Mouse (Mus musculus): ENCODE measurements at regions not wholly inside any gene's neighbourhood (a gene's known extent, or its start where the extent isn't known, plus 50 kb on each side); places are given as distances from the start of the nearest gene placed in this dataset. TPM values are rescaled to one million over a fixed set of nuclear protein-coding genes. Genes with fewer than 3 reads are reported as not detected.
"Not testable (repeated sequence)": the region's sequence is repeated elsewhere in the genome, so short reads cannot be mapped to it uniquely, and the experiment has no call there.

GRCm38 (mm10) chr12:37014401-37014800 is 93.9 kb upstream of the Meox2 start:
- H3K9ac ChIP-seq (ENCODE audit: low read length), result no peak overlapping the region
- no peaks in the 10 kb centered on the region for H3K36me3 ChIP-seq (ENCODE audit: control insufficient read depth, insufficient read depth, low read length)
- no peaks in the 10 kb centered on the region for H3K9me3 ChIP-seq (ENCODE audit: control insufficient read depth, low read length)
- no peak overlapping the region for H3K4me3 ChIP-seq (ENCODE audit: low read depth, low read length)
- DNase-seq (ENCODE audit: low spot score), result no peak
- H3K27me3 ChIP-seq (ENCODE audit: control insufficient read depth, insufficient read depth, low read length), result no peaks in the 10 kb centered on the region
- no peak for ATAC-seq (ENCODE audit: insufficient number of reproducible peaks, low FRiP score, low TSS enrichment, low read depth)
- no peak overlapping the region for H3K4me2 ChIP-seq (ENCODE audit: low read depth, severe bottlenecking)
- H3K27ac ChIP-seq (replicated peaks; ENCODE audit: low read depth, low read length), result no peak overlapping the region
- 73% methylated on average over 4 of the region's 4 CpGs for WGBS
- no peaks in the 10 kb centered on the region for H3K4me1 ChIP-seq (ENCODE audit: control insufficient read depth, insufficient read depth, low read length)

DNA sequence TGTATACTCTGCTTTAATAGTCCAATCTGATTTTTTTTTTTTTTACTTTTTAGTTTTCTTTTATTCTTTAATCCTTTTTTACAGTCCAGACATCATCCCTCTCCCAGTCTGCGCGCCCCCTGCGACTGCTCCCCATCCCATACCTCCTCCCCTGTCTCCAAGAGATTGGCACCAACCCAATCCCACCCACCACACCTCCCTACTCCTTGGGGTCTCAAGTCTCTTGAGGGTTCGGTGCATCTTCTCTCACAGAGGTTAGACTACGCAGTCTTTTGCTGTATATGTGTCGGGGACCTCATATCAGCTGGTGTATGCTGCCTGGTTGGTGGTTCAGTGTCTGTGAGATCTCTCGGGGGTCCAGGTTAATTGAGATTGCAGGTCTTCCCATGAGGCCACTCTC is 93.4 kb upstream of the Meox2 start:
- 92% methylated on average over 7 of the region's 7 CpGs for WGBS
- not testable (repeated sequence) for H3K4me1 ChIP-seq (ENCODE audit: control insufficient read depth, insufficient read depth, low read length); H3K9ac ChIP-seq (ENCODE audit: low read length); DNase-seq (ENCODE audit: low spot score); ATAC-seq (ENCODE audit: insufficient number of reproducible peaks, low FRiP score, low TSS enrichment, low read depth); H3K36me3 ChIP-seq (ENCODE audit: control insufficient read depth, insufficient read depth, low read length); H3K4me3 ChIP-seq (ENCODE audit: low read depth, low read length); H3K4me2 ChIP-seq (ENCODE audit: low read depth, severe bottlenecking); H3K27ac ChIP-seq (replicated peaks; ENCODE audit: low read depth, low read length); H3K27me3 ChIP-seq (ENCODE audit: control insufficient read depth, insufficient read depth, low read length); H3K9me3 ChIP-seq (ENCODE audit: control insufficient read depth, low read length)

- no peaks in the 10 kb centered on the region for H3K27me3 ChIP-seq (ENCODE audit: control insufficient read depth, insufficient read depth, low read length)
- H3K4me2 ChIP-seq (ENCODE audit: low read depth, severe bottlenecking), result no peak overlapping the region
- WGBS, result 64% methylated on average over 4 of the region's 4 CpGs
- H3K9ac ChIP-seq (ENCODE audit: low read length), result no peak overlapping the region
- no peaks in the 10 kb centered on the region for H3K36me3 ChIP-seq (ENCODE audit: control insufficient read depth, insufficient read depth, low read length)
- H3K27ac ChIP-seq (replicated peaks; ENCODE audit: low read depth, low read length), result no peak overlapping the region
- ATAC-seq (ENCODE audit: insufficient number of reproducible peaks, low FRiP score, low TSS enrichment, low read depth) (no peak), DNase-seq (ENCODE audit: low spot score) (no peak)
- no peaks in the 10 kb centered on the region for H3K4me1 ChIP-seq (ENCODE audit: control insufficient read depth, insufficient read depth, low read length)
- no peak overlapping the region for H3K4me3 ChIP-seq (ENCODE audit: low read depth, low read length)
- no peaks in the 10 kb centered on the region for H3K9me3 ChIP-seq (ENCODE audit: control insufficient read depth, low read length)
Measured at GRCm38 (mm10) chr12:37015474-37016248, 92.7 kb upstream of the Meox2 start.

DNA sequence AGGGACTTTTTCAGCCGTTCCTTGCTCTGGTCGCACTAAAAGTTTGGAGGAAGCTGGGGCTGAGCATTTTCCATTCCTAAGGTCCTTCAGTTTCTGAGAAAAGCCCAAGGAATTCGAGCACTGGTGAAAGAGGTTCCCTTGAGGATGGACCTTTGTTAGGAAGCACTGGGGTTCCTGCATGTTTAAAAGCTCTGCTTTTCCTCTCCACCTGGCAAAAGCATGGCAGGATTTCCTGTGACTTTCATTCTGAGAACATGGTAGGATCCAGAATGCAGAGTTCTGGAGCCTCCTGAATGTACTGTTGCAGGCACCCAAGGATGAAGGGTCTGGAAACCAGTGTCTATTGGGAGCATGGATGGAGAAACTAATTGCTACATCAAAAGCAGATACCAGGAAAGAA is 61.1 kb upstream of the Meox2 start:
- H3K4me2 ChIP-seq (ENCODE audit: low read depth, severe bottlenecking), result no peak overlapping the region
- H3K27me3 ChIP-seq (ENCODE audit: control insufficient read depth, insufficient read depth, low read length), result no peaks in the 10 kb centered on the region
- no peak overlapping the region for H3K9ac ChIP-seq (ENCODE audit: low read length)
- H3K9me3 ChIP-seq (ENCODE audit: control insufficient read depth, low read length), result no peaks in the 10 kb centered on the region
- DNase-seq (ENCODE audit: low spot score) (no peak), ATAC-seq (ENCODE audit: insufficient number of reproducible peaks, low FRiP score, low TSS enrichment, low read depth) (no peak)
- H3K4me3 ChIP-seq (ENCODE audit: low read depth, low read length), result no peak overlapping the region
- H3K36me3 ChIP-seq (ENCODE audit: control insufficient read depth, insufficient read depth, low read length), result no peaks in the 10 kb centered on the region
- no peak overlapping the region for H3K27ac ChIP-seq (replicated peaks; ENCODE audit: low read depth, low read length)
- H3K4me1 ChIP-seq (ENCODE audit: control insufficient read depth, insufficient read depth, low read length), result no peaks in the 10 kb centered on the region
- WGBS, result 80% methylated on average over 3 of the region's 3 CpGs

- Histone ChIP-seq H3K27ac (replicated peaks; ENCODE audit: low read depth, low read length) (no peak overlapping the region), H3K36me3 (ENCODE audit: control insufficient read depth, insufficient read depth, low read length) (no peaks in the 10 kb centered on the region), H3K27me3 (ENCODE audit: control insufficient read depth, insufficient read depth, low read length) (no peaks in the 10 kb centered on the region), H3K9me3 (ENCODE audit: control insufficient read depth, low read length) (no peaks in the 10 kb centered on the region), H3K4me3 (ENCODE audit: low read depth, low read length) (no peak overlapping the region), H3K4me2 (ENCODE audit: low read depth, severe bottlenecking) (no peak overlapping the region), H3K4me1 (ENCODE audit: control insufficient read depth, insufficient read depth, low read length) (no peaks in the 10 kb centered on the region), H3K9ac (ENCODE audit: low read length) (no peak overlapping the region)
- DNase-seq (ENCODE audit: low spot score) (no peak), ATAC-seq (ENCODE audit: insufficient number of reproducible peaks, low FRiP score, low TSS enrichment, low read depth) (no peak)
- 66% methylated on average over 1 of the region's 1 CpGs for WGBS
Measured at GRCm38 (mm10) chr12:37050596-37050995, 57.7 kb upstream of the Meox2 start.

GRCm38 (mm10) chr12:37057411-37057810 is 50.9 kb upstream of the Meox2 start:
- no peaks in the 10 kb centered on the region for H3K4me1 ChIP-seq (ENCODE audit: control insufficient read depth, insufficient read depth, low read length)
- DNase-seq (ENCODE audit: low spot score) (no peak), ATAC-seq (ENCODE audit: insufficient number of reproducible peaks, low FRiP score, low TSS enrichment, low read depth) (no peak)
- WGBS, result 59% methylated on average over 3 of the region's 3 CpGs
- no peaks in the 10 kb centered on the region for H3K27me3 ChIP-seq (ENCODE audit: control insufficient read depth, insufficient read depth, low read length)
- no peak overlapping the region for H3K27ac ChIP-seq (replicated peaks; ENCODE audit: low read depth, low read length)
- H3K9ac ChIP-seq (ENCODE audit: low read length), result no peak overlapping the region
- no peak overlapping the region for H3K4me3 ChIP-seq (ENCODE audit: low read depth, low read length)
- H3K9me3 ChIP-seq (ENCODE audit: control insufficient read depth, low read length), result no peaks in the 10 kb centered on the region
- H3K36me3 ChIP-seq (ENCODE audit: control insufficient read depth, insufficient read depth, low read length), result no peaks in the 10 kb centered on the region
- no peak overlapping the region for H3K4me2 ChIP-seq (ENCODE audit: low read depth, severe bottlenecking)

Small RNAs in the stretch of these regions (microRNA-seq; reads per million reads assigned to microRNA genes)
- gene Gm44326 (not detected), gene Mir5099 (140 reads per million, percentile 54 among the genes with 10 or more reads in this experiment)

All from limb, embryonic 11.5 days (tissue).